Mouse (Mus musculus): Measurements from ENCODE around the gene Rnf215.

- TF ChIP-seq HCFC1 (IDR thresholded peaks at IDR 0.05; ENCODE audit: borderline replicate concordance, insufficient read depth, low read length) (no peak), ZNF384 (IDR thresholded peaks at IDR 0.05; ENCODE audit: low read depth, low read length) (no peak), CHD2 (IDR thresholded peaks at IDR 0.05; ENCODE audit: low read depth, low read length) (peak; percentile 54; the same call in 1 of the 2 replicates)
Measured at GRCm38 (mm10) chr11:4186486-4187317, 51.7 kb downstream of the Rnf215 start, which contains the start of gene Tbc1d10a.

Data from ES-E14 (cell line).